11 mouse cellular contexts compared by ENCODE assay signal in the genomic region with DNA sequence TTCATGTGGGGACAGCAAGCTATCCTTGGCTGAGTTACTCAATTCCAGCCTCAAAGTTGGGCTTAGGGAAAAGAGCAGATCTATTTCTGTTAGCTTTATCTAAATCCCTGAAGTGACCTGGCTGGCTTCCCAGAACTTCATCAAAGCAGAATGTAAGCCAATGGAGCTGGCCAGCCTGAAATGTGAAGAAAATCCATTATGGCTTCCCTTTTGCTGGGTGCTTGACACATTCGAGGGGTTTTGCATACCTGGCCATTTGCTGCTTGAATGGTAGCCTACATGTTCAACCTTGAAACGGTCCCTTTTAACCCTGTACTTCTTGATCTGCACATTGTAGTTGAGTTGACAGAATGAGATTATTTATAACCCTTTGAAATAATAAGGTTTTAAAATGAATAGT. TPM values are rescaled to one million over a fixed set of nuclear protein-coding genes. Genes with fewer than 3 reads are reported as not detected.
A peak's percentile ranks its signal among the peaks of the same experiment; 100 is the strongest.
DNase-seq lines count a peak whose midpoint lies in the region; ATAC-seq lines count a peak whose summit lies in the region.
"Had no signal": no experiment of that assay in that cellular context is flagged by ENCODE, and none has a peak within 500 bp of the region (broad histone marks: within the 10 kb centered on the region; RNA-seq: fewer than 3 reads in every experiment).

No protein-coding gene starts in this region.

- H3K4me2 ChIP-seq in heart, embryonic 16.5 days (ENCODE audit: low read depth, low read length) = no peak overlapping the region
- H3K4me2 ChIP-seq: embryonic facial prominence, embryonic 13.5 days; liver, embryonic 13.5 days had no signal

- no peak overlapping the region for H3K9ac ChIP-seq in heart, embryonic 16.5 days (ENCODE audit: low read length)
- H3K9ac ChIP-seq: embryonic facial prominence, embryonic 13.5 days; liver, embryonic 13.5 days had no signal

- H3K27me3 ChIP-seq in heart, embryonic 10.5 days (ENCODE audit: insufficient read depth, poor library complexity, severe bottlenecking) = no peaks in the 10 kb centered on the region
- no peaks in the 10 kb centered on the region for H3K27me3 ChIP-seq in heart, embryonic 16.5 days (ENCODE audit: control insufficient read depth, insufficient read depth, low read length)
- H3K27me3 ChIP-seq in hindbrain, embryonic 10.5 days (ENCODE audit: insufficient read depth, poor library complexity, severe bottlenecking) = no peaks in the 10 kb centered on the region
- H3K27me3 ChIP-seq: embryonic facial prominence, embryonic 13.5 days; liver, embryonic 13.5 days had no signal

- H3K9me3 ChIP-seq in heart, embryonic 10.5 days = no peaks in the 10 kb centered on the region
- H3K9me3 ChIP-seq in heart, embryonic 16.5 days (replicated peaks; ENCODE audit: control insufficient read depth, low read length) = no peaks in the 10 kb centered on the region
- no peaks in the 10 kb centered on the region for H3K9me3 ChIP-seq in hindbrain, embryonic 10.5 days
- H3K9me3 ChIP-seq: embryonic facial prominence, embryonic 13.5 days; liver, embryonic 13.5 days had no signal

- no peaks in the 10 kb centered on the region for H3K4me1 ChIP-seq in heart, embryonic 10.5 days
- peaks cover 13% of the 10 kb centered on the region for H3K4me1 ChIP-seq in heart, embryonic 16.5 days (ENCODE audit: control insufficient read depth, insufficient read depth, low read length)
- no peaks in the 10 kb centered on the region for H3K4me1 ChIP-seq in hindbrain, embryonic 10.5 days (replicated peaks)
- H3K4me1 ChIP-seq: embryonic facial prominence, embryonic 13.5 days; liver, embryonic 13.5 days had no signal

- H3K36me3 ChIP-seq in heart, embryonic 10.5 days = no peaks in the 10 kb centered on the region
- H3K36me3 ChIP-seq in heart, embryonic 16.5 days (ENCODE audit: control insufficient read depth, insufficient read depth) = no peaks in the 10 kb centered on the region
- H3K36me3 ChIP-seq in hindbrain, embryonic 10.5 days = no peaks in the 10 kb centered on the region
- H3K36me3 ChIP-seq: embryonic facial prominence, embryonic 13.5 days; liver, embryonic 13.5 days had no signal

- no peak overlapping the region for H3K4me3 ChIP-seq in heart, embryonic 10.5 days
- no peak overlapping the region for H3K4me3 ChIP-seq in heart, embryonic 16.5 days (ENCODE audit: low read length)
- H3K4me3 ChIP-seq in hindbrain, embryonic 10.5 days = no peak overlapping the region
- H3K4me3 ChIP-seq: embryonic facial prominence, embryonic 13.5 days; liver, embryonic 13.5 days had no signal

- ATAC-seq in heart, embryonic 16.5 days (replicated peaks; ENCODE audit: extremely low read depth, insufficient read depth, low FRiP score) = peak; percentile 92

- DNase-seq in heart, adult 18-20 months = peak; percentile 79 to 81
- no peak for DNase-seq in heart, embryonic 10.5 days (ENCODE audit: low spot score)
- DNase-seq in right cerebral cortex, postnatal 4 days = peak; percentile 19
- DNase-seq in right cerebral cortex, adult 18-20 months = no peak
- DNase-seq in testis, postnatal 14 days (ENCODE audit: low spot score) = peak; percentile 37
- DNase-seq in hindbrain, embryonic 10.5 days (ENCODE audit: low spot score) = no peak
- no peak for DNase-seq in layer of hippocampus, adult 18-20 months (ENCODE audit: low spot score in 2 of 2)
- DNase-seq: gastrocnemius, postnatal 10 days; liver, embryonic 13.5 days had no signal

- 36% methylated on average over 2 of the region's 2 CpGs for WGBS in heart, embryonic 10.5 days
- WGBS in heart, embryonic 16.5 days = 26% methylated on average over 2 of the region's 2 CpGs
- 83% methylated on average over 2 of the region's 2 CpGs for WGBS in hindbrain, embryonic 10.5 days

- no peak overlapping the region for H3K27ac ChIP-seq in heart, embryonic 10.5 days
- H3K27ac ChIP-seq in heart, embryonic 16.5 days (ENCODE audit: low read length) = peak overlapping the region; percentile 62
- H3K27ac ChIP-seq in hindbrain, embryonic 10.5 days = no peak overlapping the region
- H3K27ac ChIP-seq: embryonic facial prominence, embryonic 13.5 days; liver, embryonic 13.5 days had no signal

RNA-seq across cellular contexts. Expression of a gene that starts 13.9 kb away (rescaled TPM):
- total RNA-seq in heart, adult 18-20 months (2021) = under 1 TPM; 0.35 to 0.98 TPM
- polyA plus RNA-seq in heart, embryonic 10.5 days (2016; fragmentation: Nextera tagmentation; extraction: Ambion mirVana) = 1.3 and 2.7 TPM in 2 replicates
- 2.2 and 2.5 TPM in 2 replicates for polyA plus RNA-seq in heart, embryonic 16.5 days (2015; fragmentation: Nextera tagmentation; extraction: Ambion mirVana)
- polyA plus RNA-seq in hindbrain, embryonic 10.5 days (2016; fragmentation: Nextera tagmentation; extraction: Ambion mirVana) = 14.6 and 23.2 TPM in 2 replicates
- 100 to 1,000 TPM in 1 of 2 experiments, 10 to 100 TPM in 1; 87.5 to 105 TPM for total RNA-seq in layer of hippocampus, adult 18-20 months (2021)

Comparison
In these comparisons a context has a peak if more than half of its experiments do, and no peak if none do; other contexts are left out.
1. DNase-seq: peak in heart, adult 18-20 months (2 of 2), right cerebral cortex, postnatal 4 days (single experiment) and testis, postnatal 14 days (single experiment); none in heart, embryonic 10.5 days (single experiment), right cerebral cortex, adult 18-20 months (single experiment), hindbrain, embryonic 10.5 days (single experiment) and layer of hippocampus, adult 18-20 months (0 of 2).